Mouse (Mus musculus): Measurements from ENCODE around the gene Taar8c. TPM values are rescaled to one million over a fixed set of nuclear protein-coding genes. Genes with fewer than 3 reads are reported as not detected.
A peak's percentile ranks its signal among the peaks of the same experiment; 100 is the strongest.
"Not testable (repeated sequence)": the region's sequence is repeated elsewhere in the genome, so short reads cannot be mapped to it uniquely, and the experiment has no call there.

Gene Taar8c
- polyA plus RNA-seq, 1 experiment from 2014 or later: not detected

GRCm38 (mm10) chr10:24108236-24108635 is 6.5 kb upstream of the Taar8c start:
- 68% methylated on average over 3 of the region's 3 CpGs for WGBS (ENCODE audit: insufficient replicate concordance)

DNA sequence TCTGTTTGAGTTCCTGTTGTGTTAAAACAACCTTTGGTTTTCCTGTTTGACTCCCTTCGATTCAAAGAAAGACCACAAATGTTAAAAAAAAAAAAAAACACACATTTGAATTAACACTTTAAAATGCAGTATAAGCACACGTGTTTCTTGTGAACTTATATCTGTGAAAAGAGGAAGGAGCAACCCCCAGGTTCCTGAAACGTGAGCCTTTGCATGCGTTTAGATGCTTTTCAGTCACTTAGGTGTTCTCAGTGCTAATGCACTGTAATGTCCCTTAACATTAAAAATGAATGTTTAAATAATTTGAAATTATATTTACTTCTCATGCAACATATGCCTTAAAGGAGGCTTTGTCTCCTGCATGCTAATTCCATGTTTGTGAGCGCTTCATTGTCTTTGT is 6.0 kb upstream of the Taar8c start:
- Histone ChIP-seq H3K4me3 (no peak overlapping the region), H3K4me1 (no peaks in the 10 kb centered on the region), H3K27me3 (replicated peaks) (no peaks in the 10 kb centered on the region), H3K36me3 (no peaks in the 10 kb centered on the region), H3K27ac (no peak overlapping the region), H3K9ac (no peak overlapping the region), H3K4me2 (no peak overlapping the region), H3K9me3 (replicated peaks) (no peaks in the 10 kb centered on the region)
- 31% methylated on average over 5 of the region's 5 CpGs for WGBS (ENCODE audit: insufficient replicate concordance)
- no peak for ATAC-seq

More at GRCm38 (mm10) chr10:24108236-24108635, 6.5 kb upstream of the Taar8c start:
- no peaks in the 10 kb centered on the region for H3K27me3 ChIP-seq (replicated peaks)
- no peak for ATAC-seq
- H3K36me3 ChIP-seq: no peaks in the 10 kb centered on the region
- no peaks in the 10 kb centered on the region for H3K9me3 ChIP-seq (replicated peaks)
- H3K4me3 ChIP-seq: no peak overlapping the region
- no peak overlapping the region for H3K4me2 ChIP-seq
- no peak overlapping the region for H3K27ac ChIP-seq
- H3K4me1 ChIP-seq: no peaks in the 10 kb centered on the region
- H3K9ac ChIP-seq: no peak overlapping the region

DNA sequence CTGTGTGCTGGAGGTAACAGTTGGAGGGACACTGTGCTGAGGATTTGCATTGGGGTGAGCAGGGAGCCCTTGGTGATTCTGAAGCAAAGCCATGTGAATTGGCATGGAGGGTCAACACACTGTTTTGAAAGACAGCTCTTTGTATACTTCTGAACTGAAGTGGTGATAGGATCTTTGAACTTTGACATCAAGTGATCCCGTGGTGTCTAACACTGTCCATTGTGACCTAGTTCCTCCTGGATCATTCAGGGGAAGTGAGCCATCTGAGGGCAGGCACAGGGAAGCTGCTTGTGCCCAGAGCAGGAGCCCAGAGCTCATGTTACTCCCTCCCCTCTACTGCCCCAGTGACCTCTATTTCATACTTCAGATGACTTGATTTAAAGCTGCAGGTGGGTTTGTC is 1.6 kb upstream of the Taar8c start:
- H3K4me1 ChIP-seq; H3K4me3 ChIP-seq; H3K9me3 ChIP-seq (replicated peaks); H3K9ac ChIP-seq; H3K4me2 ChIP-seq; H3K27ac ChIP-seq; H3K27me3 ChIP-seq (replicated peaks); H3K36me3 ChIP-seq: not testable (repeated sequence)
- 40% methylated on average over 1 of the region's 1 CpGs for WGBS (ENCODE audit: insufficient replicate concordance)
- peak; percentile 54 for ATAC-seq

DNA sequence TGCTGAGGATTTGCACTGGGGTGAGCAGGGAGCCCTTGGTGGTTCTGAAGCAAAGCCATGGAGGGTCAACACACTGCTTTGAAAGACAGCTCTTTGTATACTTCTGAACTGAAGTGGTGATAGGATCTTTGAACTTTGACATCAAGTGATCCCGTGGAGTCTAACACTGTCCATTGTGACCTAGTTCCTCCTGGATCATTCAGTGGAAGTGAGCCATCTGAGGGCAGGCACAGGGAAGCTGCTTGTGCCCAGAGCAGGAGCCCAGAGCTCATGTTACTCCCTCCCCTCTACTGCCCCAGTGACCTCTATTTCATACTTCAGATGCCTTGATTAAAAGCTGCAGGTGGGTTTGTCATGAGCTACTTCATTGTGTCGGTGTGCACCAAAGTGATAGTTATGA is 4.7 kb downstream of the Taar8c start:
- H3K36me3 ChIP-seq; H3K27me3 ChIP-seq (replicated peaks); H3K27ac ChIP-seq; H3K4me3 ChIP-seq; H3K9ac ChIP-seq; H3K9me3 ChIP-seq (replicated peaks); H3K4me1 ChIP-seq; H3K4me2 ChIP-seq: not testable (repeated sequence)
- WGBS (ENCODE audit: insufficient replicate concordance): 58% methylated on average over 2 of the region's 2 CpGs
- ATAC-seq: peak; percentile 47; the same call in 1 of the 2 replicates

DNA sequence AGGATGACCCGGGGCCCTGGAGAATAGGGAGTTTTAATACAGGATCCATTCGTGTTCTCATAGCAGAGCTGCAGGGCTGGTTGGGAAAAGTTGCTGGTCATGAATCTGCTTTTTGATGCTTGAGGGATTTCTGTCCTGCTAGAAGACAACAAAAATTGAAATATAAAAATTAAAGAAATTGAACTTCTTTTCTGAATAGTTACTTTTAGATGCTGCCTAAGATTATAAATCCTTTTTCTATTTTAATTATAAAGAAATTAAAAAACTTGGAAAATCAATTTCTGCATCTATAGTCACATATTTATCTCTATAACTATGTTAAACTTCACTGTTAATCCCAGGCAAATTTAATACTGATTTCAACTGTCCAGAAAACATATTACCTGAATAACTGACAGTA is 9.5 kb downstream of the Taar8c start, which contains the start of gene Taar8b:
Gene Taar8b, minus strand, starts transcription at position 101 of the 400 bp plus-strand sequence.
- Histone ChIP-seq H3K27me3 (replicated peaks) (no peaks in the 10 kb centered on the region), H3K27ac (no peak within 1 kb of the TSS), H3K4me3 (no peak within 1 kb of the TSS), H3K9me3 (replicated peaks) (no peaks in the 10 kb centered on the region), H3K36me3 (no peaks in the 10 kb centered on the region), H3K9ac (no peak within 1 kb of the TSS), H3K4me1 (no peaks in the 10 kb centered on the region), H3K4me2 (no peak within 1 kb of the TSS)
- WGBS (ENCODE audit: insufficient replicate concordance): 51% methylated on average over 2 of the region's 2 CpGs
- no peak for ATAC-seq

GRCm38 (mm10) chr10:24087168-24087567 is 14.5 kb downstream of the Taar8c start:
- WGBS (ENCODE audit: insufficient replicate concordance): 58% methylated on average over 2 of the region's 2 CpGs
- ATAC-seq: no peak

DNA sequence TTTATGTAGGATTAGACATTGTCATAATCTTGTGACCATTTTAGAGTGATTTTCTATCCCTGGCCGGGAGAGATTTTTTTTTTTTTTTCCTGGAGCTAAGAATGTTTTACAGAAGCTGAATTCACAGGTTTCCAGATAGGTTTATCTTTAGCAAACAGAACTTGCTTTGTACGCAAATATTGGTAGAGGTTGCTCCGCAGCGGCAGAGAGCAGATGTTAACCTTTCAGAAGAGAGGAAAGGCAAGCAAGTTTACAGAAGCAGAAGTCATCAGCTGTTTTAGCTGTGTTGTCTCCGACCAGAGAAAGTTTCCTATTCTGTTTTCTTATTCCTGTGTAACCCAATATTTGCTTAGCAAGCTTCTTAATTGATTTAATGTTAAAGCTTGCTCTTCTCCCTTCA is 15.2 kb downstream of the Taar8c start:
- H3K4me1 ChIP-seq: no peaks in the 10 kb centered on the region; the same call in 1 of the 2 replicates
- H3K9me3 ChIP-seq (replicated peaks): no peaks in the 10 kb centered on the region
- H3K9ac ChIP-seq: no peak overlapping the region
- no peak overlapping the region for H3K27ac ChIP-seq
- no peak overlapping the region for H3K4me2 ChIP-seq
- H3K4me3 ChIP-seq: no peak overlapping the region
- WGBS (ENCODE audit: insufficient replicate concordance): 37% methylated on average over 5 of the region's 5 CpGs
- ATAC-seq: no peak
- no peaks in the 10 kb centered on the region for H3K36me3 ChIP-seq
- H3K27me3 ChIP-seq (replicated peaks): no peaks in the 10 kb centered on the region

More at GRCm38 (mm10) chr10:24087168-24087567, 14.5 kb downstream of the Taar8c start:
- Histone ChIP-seq H3K27ac (no peak overlapping the region), H3K9me3 (replicated peaks) (no peaks in the 10 kb centered on the region), H3K4me2 (no peak overlapping the region), H3K9ac (no peak overlapping the region), H3K4me1 (no peaks in the 10 kb centered on the region; the same call in 1 of the 2 replicates), H3K27me3 (replicated peaks) (no peaks in the 10 kb centered on the region), H3K4me3 (no peak overlapping the region), H3K36me3 (no peaks in the 10 kb centered on the region)

- Histone ChIP-seq H3K9me3 (replicated peaks) (no peaks in the 10 kb centered on the region), H3K4me1 (no peaks in the 10 kb centered on the region; the same call in 1 of the 2 replicates), H3K9ac (no peak overlapping the region), H3K27me3 (replicated peaks) (no peaks in the 10 kb centered on the region), H3K4me2 (no peak overlapping the region), H3K4me3 (no peak overlapping the region), H3K36me3 (no peaks in the 10 kb centered on the region), H3K27ac (no peak overlapping the region)
- no peak for ATAC-seq
- 57% methylated on average over 5 of the region's 5 CpGs for WGBS (ENCODE audit: insufficient replicate concordance)
Measured at GRCm38 (mm10) chr10:24085936-24086335, 15.8 kb downstream of the Taar8c start.

- H3K4me2 ChIP-seq: no peak overlapping the region
- no peak for ATAC-seq
- WGBS (ENCODE audit: insufficient replicate concordance): 28% methylated on average over 3 of the region's 3 CpGs
Measured at GRCm38 (mm10) chr10:24080166-24080565, 21.5 kb downstream of the Taar8c start.

DNA sequence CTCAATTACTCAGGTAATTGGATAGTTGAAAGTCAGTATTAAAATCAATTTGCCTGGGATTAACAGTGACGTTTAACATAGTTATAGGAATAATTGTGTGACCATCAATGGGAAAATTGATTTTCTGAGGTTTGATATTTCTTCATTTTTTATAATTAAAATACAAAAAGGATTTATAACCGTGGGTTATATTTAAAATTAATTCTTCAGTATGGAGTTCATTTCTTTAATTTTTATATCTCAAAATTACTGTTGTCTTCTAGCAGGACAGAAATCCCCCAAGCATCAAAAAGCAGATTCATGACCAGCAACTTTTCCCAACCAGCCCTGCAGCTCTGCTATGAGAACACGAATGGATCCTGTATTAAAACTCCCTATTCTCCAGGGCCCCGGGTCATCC is 25.5 kb downstream of the Taar8c start, which contains the start of gene Taar8a:
Gene Taar8a, plus strand, starts transcription at position 301 of the 400 bp plus-strand sequence.
- H3K4me2 ChIP-seq; H3K36me3 ChIP-seq; H3K27me3 ChIP-seq (replicated peaks); H3K9ac ChIP-seq; H3K4me3 ChIP-seq; H3K27ac ChIP-seq; H3K9me3 ChIP-seq (replicated peaks); H3K4me1 ChIP-seq; ATAC-seq: not testable (repeated sequence)
- WGBS (ENCODE audit: insufficient replicate concordance): 58% methylated on average over 2 of the region's 4 CpGs

More at GRCm38 (mm10) chr10:24080166-24080565, 21.5 kb downstream of the Taar8c start:
- H3K36me3 ChIP-seq: no peaks in the 10 kb centered on the region
- H3K27me3 ChIP-seq (replicated peaks): no peaks in the 10 kb centered on the region
- H3K27ac ChIP-seq: no peak overlapping the region
- no peaks in the 10 kb centered on the region for H3K4me1 ChIP-seq
- H3K9ac ChIP-seq: no peak overlapping the region
- no peaks in the 10 kb centered on the region for H3K9me3 ChIP-seq (replicated peaks)
- H3K4me3 ChIP-seq: no peak overlapping the region

DNA sequence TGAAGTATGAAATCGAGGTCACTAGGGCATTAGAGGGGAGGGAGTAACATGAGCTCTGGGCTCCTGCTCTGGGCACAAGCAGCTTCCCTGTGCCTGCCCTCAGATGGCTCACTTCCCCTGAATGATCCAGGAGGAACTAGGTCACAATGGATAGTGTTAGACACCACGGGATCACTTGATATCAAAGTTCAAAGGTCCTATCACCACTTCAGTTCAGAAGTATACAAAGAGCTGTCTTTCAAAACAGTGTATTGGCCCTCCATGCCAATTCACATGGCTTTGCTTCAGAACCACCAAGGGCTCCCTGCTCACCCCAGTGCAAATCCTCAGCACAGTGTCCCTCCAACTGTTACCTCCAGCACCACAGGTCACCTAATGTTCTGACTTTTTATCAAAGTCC is 27.0 kb downstream of the Taar8c start:
- not testable (repeated sequence) for ATAC-seq; H3K36me3 ChIP-seq; H3K9me3 ChIP-seq (replicated peaks); H3K27ac ChIP-seq; H3K9ac ChIP-seq; H3K4me3 ChIP-seq; H3K4me1 ChIP-seq; H3K4me2 ChIP-seq; H3K27me3 ChIP-seq (replicated peaks)
- WGBS (ENCODE audit: insufficient replicate concordance): 38% methylated on average over 2 of the region's 2 CpGs

DNA sequence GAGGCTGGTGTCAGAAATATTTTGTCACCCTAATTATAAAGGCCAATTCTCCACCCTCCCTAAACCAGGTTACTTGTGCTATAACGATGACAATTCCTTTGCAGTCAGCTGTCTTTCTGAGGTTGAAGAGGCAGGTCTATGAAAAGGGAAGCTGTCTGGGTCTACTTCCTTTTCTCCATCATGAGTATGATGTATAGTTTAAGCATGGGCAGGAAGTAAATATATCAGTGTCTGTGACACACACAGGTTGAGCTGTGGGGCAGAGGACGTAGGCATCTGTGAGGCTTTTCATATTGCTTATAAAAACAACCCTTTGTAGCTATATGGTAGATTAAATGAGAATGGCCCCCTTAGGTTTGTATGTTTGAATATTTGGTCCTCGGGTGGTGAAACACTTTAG is 42.7 kb downstream of the Taar8c start:
- Histone ChIP-seq H3K4me2 (no peak overlapping the region), H3K9ac (no peak overlapping the region), H3K4me1 (no peaks in the 10 kb centered on the region), H3K36me3 (no peaks in the 10 kb centered on the region), H3K27ac (no peak overlapping the region), H3K9me3 (replicated peaks) (no peaks in the 10 kb centered on the region), H3K4me3 (no peak overlapping the region), H3K27me3 (replicated peaks) (no peaks in the 10 kb centered on the region)
- WGBS (ENCODE audit: insufficient replicate concordance): 43% methylated on average over 3 of the region's 3 CpGs
- no peak for ATAC-seq

GRCm38 (mm10) chr10:24052039-24052438 is 49.7 kb downstream of the Taar8c start:
- H3K9me3 ChIP-seq (replicated peaks): no peaks in the 10 kb centered on the region
- ATAC-seq: peak; percentile 79
- H3K36me3 ChIP-seq: no peaks in the 10 kb centered on the region
- no peak overlapping the region for H3K27ac ChIP-seq
- no peaks in the 10 kb centered on the region for H3K4me1 ChIP-seq
- no peak overlapping the region for H3K9ac ChIP-seq
- no peak overlapping the region for H3K4me3 ChIP-seq
- no peak overlapping the region for H3K4me2 ChIP-seq
- no peaks in the 10 kb centered on the region for H3K27me3 ChIP-seq (replicated peaks)
- 42% methylated on average over 5 of the region's 5 CpGs for WGBS (ENCODE audit: insufficient replicate concordance)
